Mouse (Mus musculus) spleen, postnatal 14 days (tissue): ENCODE data around the gene Gtf2h5.

Experiments
- DNase-seq, 2 experiments: peaks; one replicate each; pipeline ENCODE4 v3.0.0; 2021 to 2022; ENCODE audit warnings: low spot score in 2 of 2

Gtf2h5 gene

GRCm38 (mm10) chr17:6110956-6111355 is 31.4 kb downstream of the Gtf2h5 start:
- DNase-seq, result no peak

- no peak for DNase-seq
Observed at GRCm38 (mm10) chr17:6113653-6114052, 34.1 kb downstream of the Gtf2h5 start.

GRCm38 (mm10) chr17:6115085-6115484 is 35.5 kb downstream of the Gtf2h5 start:
- no peak for DNase-seq

GRCm38 (mm10) chr17:6117148-6117725 is 37.7 kb downstream of the Gtf2h5 start:
- DNase-seq, result no peak

GRCm38 (mm10) chr17:6117917-6118316 is 38.3 kb downstream of the Gtf2h5 start:
- no peak for DNase-seq

GRCm38 (mm10) chr17:6118861-6119260 is 39.3 kb downstream of the Gtf2h5 start:
- DNase-seq, result no peak

- DNase-seq, result no peak
Observed at GRCm38 (mm10) chr17:6123776-6124175, 44.2 kb downstream of the Gtf2h5 start.

GRCm38 (mm10) chr17:6125441-6125840 is 45.9 kb downstream of the Gtf2h5 start:
- no peak for DNase-seq

GRCm38 (mm10) chr17:6128039-6128438 is 48.5 kb downstream of the Gtf2h5 start:
- DNase-seq, result no peak

GRCm38 (mm10) chr17:6129361-6129760 is 49.8 kb downstream of the Gtf2h5 start:
- no peak for DNase-seq

GRCm38 (mm10) chr17:6131083-6131482 is 51.5 kb downstream of the Gtf2h5 start:
- DNase-seq, result no peak
